Comparison of ENCODE assay signal across 8 mouse cellular contexts in genomic region chr7:84151001-84151959, GRCm38 (mm10). TPM values are rescaled to one million over a fixed set of nuclear protein-coding genes. Genes with fewer than 3 reads are reported as not detected.
DNase-seq lines count a peak whose midpoint lies in the region; ATAC-seq and TF ChIP-seq lines count a peak whose summit lies in the region.

Abhd17c (minus strand) TSS chr7:84151893.

- peak within 1 kb of the TSS; percentile 86 for H3K4me3 ChIP-seq in erythroblast, embryonic 14.5 days (replicated peaks)
- peak within 1 kb of the TSS; percentile 87 for H3K4me3 ChIP-seq in heart, embryonic 12.5 days
- peak within 1 kb of the TSS; percentile 97 for H3K4me3 ChIP-seq in kidney, postnatal 0 days (replicated peaks; ENCODE audit: low read depth, low read length)
- peak within 1 kb of the TSS; percentile 81 for H3K4me3 ChIP-seq in liver, embryonic 15.5 days (replicated peaks)
- peak within 1 kb of the TSS; percentile 79 for H3K4me3 ChIP-seq in neural tube, embryonic 15.5 days (replicated peaks)

- TF ChIP-seq CTCF in kidney, postnatal 0 days (IDR thresholded peaks at IDR 0.05; ENCODE audit: low read depth), result no peak

- no peaks in the 10 kb centered on the region for H3K9me3 ChIP-seq in erythroblast, embryonic 14.5 days (ENCODE audit: control insufficient read depth, low read length)
- H3K9me3 ChIP-seq in heart, embryonic 12.5 days (replicated peaks), result no peaks in the 10 kb centered on the region
- H3K9me3 ChIP-seq in kidney, postnatal 0 days (replicated peaks; ENCODE audit: low read length), result no peaks in the 10 kb centered on the region
- H3K9me3 ChIP-seq in liver, embryonic 15.5 days (replicated peaks), result no peaks in the 10 kb centered on the region
- H3K9me3 ChIP-seq in neural tube, embryonic 15.5 days (replicated peaks), result no peaks in the 10 kb centered on the region

- peaks cover 10% of the 10 kb centered on the region for H3K27me3 ChIP-seq in erythroblast, embryonic 14.5 days (ENCODE audit: control insufficient read depth)
- no peaks in the 10 kb centered on the region for H3K27me3 ChIP-seq in heart, embryonic 12.5 days (replicated peaks)
- H3K27me3 ChIP-seq in kidney, postnatal 0 days (ENCODE audit: insufficient read depth, low read length), result no peaks in the 10 kb centered on the region
- peaks cover 5% of the 10 kb centered on the region; the same call in 1 of the 2 replicates for H3K27me3 ChIP-seq in liver, embryonic 15.5 days
- H3K27me3 ChIP-seq in neural tube, embryonic 15.5 days (replicated peaks), result no peaks in the 10 kb centered on the region

- WGBS in heart, embryonic 12.5 days, result under 1% methylated on average over 108 of the region's 109 CpGs
- WGBS in kidney, postnatal 0 days, result under 1% methylated on average over 93 of the region's 109 CpGs
- under 1% methylated on average over 98 of the region's 109 CpGs for WGBS in liver, embryonic 15.5 days (ENCODE audit: insufficient replicate concordance)
- WGBS in neural tube, embryonic 15.5 days, result under 1% methylated on average over 96 of the region's 109 CpGs

- H3K4me2 ChIP-seq in heart, embryonic 12.5 days, result peak within 1 kb of the TSS; percentile 86
- peak within 1 kb of the TSS; percentile 89 for H3K4me2 ChIP-seq in kidney, postnatal 0 days (ENCODE audit: low read length)
- peak within 1 kb of the TSS; percentile 98 for H3K4me2 ChIP-seq in liver, embryonic 15.5 days
- peak within 1 kb of the TSS; percentile 91 for H3K4me2 ChIP-seq in neural tube, embryonic 15.5 days

- peak within 1 kb of the TSS; percentile 90 for H3K9ac ChIP-seq in heart, embryonic 12.5 days
- peak within 1 kb of the TSS; percentile 94 for H3K9ac ChIP-seq in kidney, postnatal 0 days (ENCODE audit: low read depth, low read length)
- H3K9ac ChIP-seq in liver, embryonic 15.5 days, result peak within 1 kb of the TSS; percentile 77
- H3K9ac ChIP-seq in neural tube, embryonic 15.5 days (replicated peaks), result peak within 1 kb of the TSS; percentile 97

- H3K36me3 ChIP-seq in erythroblast, embryonic 14.5 days (ENCODE audit: control insufficient read depth), result peaks cover 8% of the 10 kb centered on the region
- H3K36me3 ChIP-seq in heart, embryonic 12.5 days, result peaks cover 12% of the 10 kb centered on the region; the same call in 1 of the 2 replicates
- H3K36me3 ChIP-seq in kidney, postnatal 0 days (ENCODE audit: insufficient read depth, low read length), result no peaks in the 10 kb centered on the region
- H3K36me3 ChIP-seq in liver, embryonic 15.5 days (replicated peaks), result no peaks in the 10 kb centered on the region
- H3K36me3 ChIP-seq in neural tube, embryonic 15.5 days, result no peaks in the 10 kb centered on the region; the same call in 1 of the 2 replicates

- H3K27ac ChIP-seq in heart, embryonic 12.5 days (ENCODE audit: poor library complexity, severe bottlenecking), result peak within 1 kb of the TSS; percentile 88
- peak within 1 kb of the TSS; percentile 96 for H3K27ac ChIP-seq in kidney, postnatal 0 days
- peak within 1 kb of the TSS; percentile 80 for H3K27ac ChIP-seq in liver, embryonic 15.5 days (replicated peaks)
- peak within 1 kb of the TSS; percentile 96 for H3K27ac ChIP-seq in neural tube, embryonic 15.5 days (replicated peaks)

- peak; percentile 56 for ATAC-seq in heart, embryonic 12.5 days (ENCODE audit: insufficient number of reproducible peaks, low FRiP score)
- ATAC-seq in kidney, postnatal 0 days (replicated peaks; ENCODE audit: low FRiP score, low read depth), result peak; percentile 41
- peak; percentile 33 for ATAC-seq in liver, embryonic 15.5 days (ENCODE audit: insufficient read depth)
- ATAC-seq in neural tube, embryonic 15.5 days (ENCODE audit: low FRiP score), result peak; percentile 84

- DNase-seq in CD4-positive, CD25-positive, alpha-beta regulatory T cell, adult 2 months (ENCODE audit: low read depth, low spot score), result peak; percentile 66
- DNase-seq in adrenal gland, postnatal 4 days (ENCODE audit: low spot score in 2 of 2), result peak; percentile 24 to 31
- peak; percentile 59 for DNase-seq in kidney, postnatal 0 days (ENCODE audit: low spot score)
- DNase-seq in testis, postnatal 14 days (ENCODE audit: low spot score), result peak; percentile 66

- H3K4me1 ChIP-seq in erythroblast, embryonic 14.5 days (ENCODE audit: control insufficient read depth), result peaks cover 40% of the 10 kb centered on the region
- peaks cover 36% of the 10 kb centered on the region for H3K4me1 ChIP-seq in heart, embryonic 12.5 days (replicated peaks)
- peaks cover 14% of the 10 kb centered on the region for H3K4me1 ChIP-seq in kidney, postnatal 0 days (replicated peaks; ENCODE audit: insufficient read depth, low read length)
- H3K4me1 ChIP-seq in liver, embryonic 15.5 days (replicated peaks), result peaks cover 53% of the 10 kb centered on the region
- H3K4me1 ChIP-seq in neural tube, embryonic 15.5 days, result peaks cover 47% of the 10 kb centered on the region

RNA-seq across cellular contexts. Expression of gene Abhd17c, which starts in this region (rescaled TPM):
- total RNA-seq in adrenal gland, postnatal 4 days (2021), result 10 to 100 TPM; 45.0 to 53.9 TPM
- 0.47 and 0.63 TPM in 2 replicates for polyA plus RNA-seq in erythroblast, embryonic 14.5 days (2012)
- polyA plus RNA-seq in heart, embryonic 12.5 days (2016; fragmentation: Nextera tagmentation; extraction: Ambion mirVana), result 69.5 and 77.4 TPM in 2 replicates
- polyA plus RNA-seq in kidney, postnatal 0 days (2015; fragmentation: Nextera tagmentation; extraction: Ambion mirVana), result 124 and 135 TPM in 2 replicates
- 22.3 and 22.9 TPM in 2 replicates for polyA plus RNA-seq in liver, embryonic 15.5 days (2015; fragmentation: Nextera tagmentation; extraction: Ambion mirVana)
- polyA plus RNA-seq in neural tube, embryonic 15.5 days (2015; fragmentation: Nextera tagmentation; extraction: Ambion mirVana), result 45.2 and 71.7 TPM in 2 replicates

Comparison
In these comparisons a context has a peak if more than half of its experiments do, and no peak if none do; other contexts are left out.
1. Peak in every context shown above with its lines: DNase-seq, ATAC-seq, H3K4me3 ChIP-seq and H3K27ac ChIP-seq.
2. RNA of gene Abhd17c (polyA plus RNA-seq): 124 to 135 TPM in kidney, postnatal 0 days, 69.5 to 77.4 TPM in heart, embryonic 12.5 days, 45.2 to 71.7 TPM in neural tube, embryonic 15.5 days and 22.3 to 22.9 TPM in liver, embryonic 15.5 days; 0.47 to 0.63 TPM in erythroblast, embryonic 14.5 days; every median in the first group is over 10 times any median in the second.
3. ATAC-seq: peak in every context shown above with its lines; median percentile 84 in neural tube, embryonic 15.5 days; 56 in heart, embryonic 12.5 days; 41 in kidney, postnatal 0 days; 33 in liver, embryonic 15.5 days.